Mouse (Mus musculus) CD4-positive, CD25-positive, alpha-beta regulatory T cell (primary cell): ENCODE results near the gene Ttk. TPM values are rescaled to one million over a fixed set of nuclear protein-coding genes. Genes with fewer than 3 reads are reported as not detected.

Source experiments
- polyA plus RNA-seq: library from polyadenylated mRNA; unstranded; fragments of 100-300 nt; shearing (Covaris generic); gene quantifications from one replicate; pipeline ENCODE4 v1.2.1, GENCODE M21; 2017

Gene Ttk
- 1.0 TPM for polyA plus RNA-seq

GRCm38 (mm10) chr9:83833811-83834747 is at the start of gene Ttk:
TSS of gene Ttk (plus strand) at chr9:83834689.

GRCm38 (mm10) chr9:83805977-83806815 is 28.3 kb upstream of the Ttk start, which contains the start of gene Elovl4:
TSS of gene Elovl4 (minus strand) at chr9:83806277.

Other genes with a start within 250 kb of the Ttk start
- gene Elovl4, start 28.4 kb upstream of the Ttk start, polyA plus RNA-seq: 0.30 TPM
- gene Bckdhb, start 90.5 kb downstream of the Ttk start, polyA plus RNA-seq: 11.8 TPM